Mouse (Mus musculus): ENCODE results near the gene Tgfb3. TPM values are rescaled to one million over a fixed set of nuclear protein-coding genes. Genes with fewer than 3 reads are reported as not detected.

The Tgfb3 gene
- polyA plus RNA-seq, 1 experiment from 2014 or later, result 27.5 TPM

DNA sequence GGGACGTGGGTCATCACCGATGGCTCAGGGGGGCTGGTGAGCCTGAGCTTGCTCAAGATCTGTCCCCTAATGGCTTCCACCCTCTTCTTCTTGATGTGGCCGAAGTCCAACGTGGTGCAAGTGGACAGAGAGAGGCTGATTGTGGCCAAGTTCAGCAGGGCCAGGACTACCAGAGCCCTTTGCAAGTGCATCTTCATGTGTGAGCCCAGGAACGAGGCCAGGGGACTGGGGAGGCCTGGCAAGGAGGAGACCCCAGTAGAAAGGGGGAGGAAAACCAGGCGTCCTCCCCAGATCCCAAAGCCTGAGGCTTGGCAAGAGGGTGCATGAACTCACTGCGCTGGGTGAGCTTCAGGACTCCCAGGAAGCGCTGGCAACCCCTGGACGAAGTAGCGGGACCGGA is 1.1 kb downstream of the Tgfb3 start:
- H3K4me2 ChIP-seq (replicated peaks; ENCODE audit: low read depth, low read length), result peak overlapping the region; percentile 48
- peak overlapping the region; percentile 37 for H3K4me3 ChIP-seq (ENCODE audit: low read depth, low read length)
- no peaks in the 10 kb centered on the region for H3K9me3 ChIP-seq (ENCODE audit: control insufficient read depth, low read depth, low read length)
- H3K27me3 ChIP-seq (ENCODE audit: control insufficient read depth, insufficient read depth, low read length), result no peaks in the 10 kb centered on the region
- H3K36me3 ChIP-seq (ENCODE audit: control insufficient read depth, insufficient read depth, low read length), result no peaks in the 10 kb centered on the region
- H3K4me1 ChIP-seq (ENCODE audit: control insufficient read depth, insufficient read depth, low read length), result peaks cover 10% of the 10 kb centered on the region
- peak overlapping the region; percentile 89 for H3K27ac ChIP-seq (ENCODE audit: low read length)
- peak overlapping the region; percentile 37 for H3K9ac ChIP-seq (replicated peaks; ENCODE audit: low read depth, low read length)
- 20% methylated on average over 11 of the region's 11 CpGs for WGBS
- ATAC-seq (ENCODE audit: insufficient number of reproducible peaks, insufficient read depth, low FRiP score, low read depth), result no peak

DNA sequence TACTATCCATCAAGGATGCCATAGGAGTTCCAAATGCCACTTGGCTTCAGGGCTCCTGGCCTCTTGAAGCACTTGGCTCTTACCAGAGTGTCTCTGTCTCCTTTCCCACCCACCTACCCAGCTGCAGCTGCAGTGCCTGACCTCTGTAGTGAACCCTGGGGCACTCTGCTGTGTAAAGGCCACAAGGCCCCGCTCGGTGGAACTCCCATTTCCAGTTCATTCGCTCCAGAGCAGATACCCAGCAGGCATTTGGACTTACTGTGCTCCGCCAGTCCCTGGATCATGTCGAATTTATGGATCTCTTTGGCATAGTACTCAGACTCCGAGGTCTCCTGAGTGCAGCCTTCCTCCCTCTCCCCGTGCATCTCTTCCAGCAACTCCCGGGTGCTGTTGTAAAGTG is 1.5 kb downstream of the Tgfb3 start:
- no peaks in the 10 kb centered on the region for H3K27me3 ChIP-seq (ENCODE audit: control insufficient read depth, insufficient read depth, low read length)
- peak overlapping the region; percentile 37; the same call in 1 of the 2 replicates for H3K9ac ChIP-seq (replicated peaks; ENCODE audit: low read depth, low read length)
- 23% methylated on average over 8 of the region's 8 CpGs for WGBS
- H3K4me3 ChIP-seq (ENCODE audit: low read depth, low read length), result peak overlapping the region; percentile 37
- H3K9me3 ChIP-seq (ENCODE audit: control insufficient read depth, low read depth, low read length), result no peaks in the 10 kb centered on the region
- peaks cover 10% of the 10 kb centered on the region for H3K4me1 ChIP-seq (ENCODE audit: control insufficient read depth, insufficient read depth, low read length)
- H3K36me3 ChIP-seq (ENCODE audit: control insufficient read depth, insufficient read depth, low read length), result no peaks in the 10 kb centered on the region
- no peak for ATAC-seq (ENCODE audit: insufficient number of reproducible peaks, insufficient read depth, low FRiP score, low read depth)
- peak overlapping the region; percentile 48 for H3K4me2 ChIP-seq (replicated peaks; ENCODE audit: low read depth, low read length)
- H3K27ac ChIP-seq (ENCODE audit: low read length), result peak overlapping the region; percentile 89; the same call in 1 of the 2 replicates

DNA sequence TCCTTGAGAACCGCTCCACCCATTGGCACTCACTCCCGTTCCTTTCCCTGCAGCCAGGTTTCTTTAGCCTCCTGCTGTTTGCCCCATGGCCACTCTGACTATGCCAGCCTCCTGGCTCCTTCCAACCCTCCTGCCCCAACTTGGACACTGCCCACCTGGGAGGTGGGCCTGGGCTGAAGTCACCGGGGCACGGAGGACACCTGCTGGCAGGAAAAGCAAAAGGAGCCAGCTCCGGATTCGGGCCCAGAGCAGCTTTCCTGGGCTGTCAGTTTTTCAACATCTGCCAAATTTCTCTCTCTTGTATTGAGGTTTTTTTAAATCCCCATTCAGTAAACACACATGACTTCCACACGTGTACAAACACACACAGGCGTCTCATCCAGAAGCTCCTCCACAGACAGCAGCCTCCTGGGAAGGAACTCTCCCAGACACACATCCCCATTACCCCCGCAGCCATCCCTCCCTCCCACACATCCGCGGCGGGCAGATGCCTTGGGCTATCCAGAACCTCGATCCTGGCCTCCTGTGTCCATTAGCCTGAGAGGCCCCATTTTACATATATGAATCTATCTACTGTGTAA is 2.4 kb downstream of the Tgfb3 start:
- 11% methylated on average over 13 of the region's 13 CpGs for WGBS
- H3K36me3 ChIP-seq (ENCODE audit: control insufficient read depth, insufficient read depth, low read length), result no peaks in the 10 kb centered on the region
- peak overlapping the region; percentile 37 for H3K4me3 ChIP-seq (ENCODE audit: low read depth, low read length)
- H3K4me2 ChIP-seq (replicated peaks; ENCODE audit: low read depth, low read length), result peak overlapping the region; percentile 48
- peaks cover 10% of the 10 kb centered on the region for H3K4me1 ChIP-seq (ENCODE audit: control insufficient read depth, insufficient read depth, low read length)
- no peak overlapping the region for H3K9ac ChIP-seq (replicated peaks; ENCODE audit: low read depth, low read length)
- no peak for ATAC-seq (ENCODE audit: insufficient number of reproducible peaks, insufficient read depth, low FRiP score, low read depth)
- no peaks in the 10 kb centered on the region for H3K9me3 ChIP-seq (ENCODE audit: control insufficient read depth, low read depth, low read length)
- H3K27ac ChIP-seq (ENCODE audit: low read length), result no peak overlapping the region
- H3K27me3 ChIP-seq (ENCODE audit: control insufficient read depth, insufficient read depth, low read length), result no peaks in the 10 kb centered on the region

DNA sequence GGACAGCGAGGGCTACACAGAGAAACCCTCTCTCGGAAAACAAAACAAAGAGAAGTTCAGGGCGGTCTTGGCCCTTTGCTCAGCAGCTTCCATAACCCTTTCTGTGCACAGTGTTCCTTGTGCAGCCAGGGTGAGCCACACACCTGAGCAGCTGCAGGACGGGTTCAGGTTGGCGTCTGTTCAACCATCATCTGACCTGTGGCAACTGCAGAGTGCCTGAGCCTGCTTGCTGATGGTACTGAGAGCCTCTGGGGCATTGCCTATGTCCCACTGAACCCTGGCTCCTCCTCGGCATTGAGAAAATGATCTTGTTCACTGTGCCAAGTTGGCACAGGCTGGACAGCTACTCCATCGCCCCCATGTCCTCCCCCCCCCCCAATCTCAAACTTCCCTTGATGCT is 3.5 kb downstream of the Tgfb3 start:
- H3K4me3 ChIP-seq (ENCODE audit: low read depth, low read length), result 0 out of 2 replicates have a peak overlapping the region, but pooled peaks have one; percentile 37
- H3K4me1 ChIP-seq (ENCODE audit: control insufficient read depth, insufficient read depth, low read length), result peaks cover 10% of the 10 kb centered on the region
- ATAC-seq (ENCODE audit: insufficient number of reproducible peaks, insufficient read depth, low FRiP score, low read depth), result no peak
- H3K36me3 ChIP-seq (ENCODE audit: control insufficient read depth, insufficient read depth, low read length), result no peaks in the 10 kb centered on the region
- no peak overlapping the region for H3K9ac ChIP-seq (replicated peaks; ENCODE audit: low read depth, low read length)
- H3K27ac ChIP-seq (ENCODE audit: low read length), result no peak overlapping the region
- H3K9me3 ChIP-seq (ENCODE audit: control insufficient read depth, low read depth, low read length), result no peaks in the 10 kb centered on the region
- H3K4me2 ChIP-seq (replicated peaks; ENCODE audit: low read depth, low read length), result 0 out of 2 replicates have a peak overlapping the region, but pooled peaks have one; percentile 7
- 88% methylated on average over 7 of the region's 7 CpGs for WGBS
- no peaks in the 10 kb centered on the region for H3K27me3 ChIP-seq (ENCODE audit: control insufficient read depth, insufficient read depth, low read length)

DNA sequence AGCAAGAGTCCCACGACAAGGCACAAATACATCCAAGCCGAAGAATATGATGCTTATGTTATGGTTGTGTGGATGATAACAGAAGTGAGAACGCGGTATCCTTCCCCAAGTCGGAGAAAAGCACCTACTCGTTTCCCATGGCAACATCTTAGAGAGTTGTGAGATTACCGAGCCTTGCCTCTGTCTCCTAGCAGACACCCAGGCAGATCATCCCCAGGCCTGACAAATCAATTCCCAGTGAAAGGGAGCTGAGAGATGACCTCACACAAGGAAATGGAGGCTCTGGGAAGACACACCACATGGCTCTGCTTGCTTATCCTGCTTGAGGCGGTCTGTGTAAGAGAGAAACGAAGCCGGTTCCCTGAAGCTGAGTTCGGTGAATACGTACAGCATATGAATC is 4.2 kb downstream of the Tgfb3 start:
- WGBS, result 81% methylated on average over 12 of the region's 12 CpGs
- H3K9me3 ChIP-seq (ENCODE audit: control insufficient read depth, low read depth, low read length), result no peaks in the 10 kb centered on the region
- H3K4me3 ChIP-seq (ENCODE audit: low read depth, low read length), result no peak overlapping the region
- no peaks in the 10 kb centered on the region for H3K36me3 ChIP-seq (ENCODE audit: control insufficient read depth, insufficient read depth, low read length)
- no peak overlapping the region for H3K9ac ChIP-seq (replicated peaks; ENCODE audit: low read depth, low read length)
- H3K27me3 ChIP-seq (ENCODE audit: control insufficient read depth, insufficient read depth, low read length), result no peaks in the 10 kb centered on the region
- peaks cover 10% of the 10 kb centered on the region for H3K4me1 ChIP-seq (ENCODE audit: control insufficient read depth, insufficient read depth, low read length)
- H3K27ac ChIP-seq (ENCODE audit: low read length), result no peak overlapping the region
- no peak overlapping the region for H3K4me2 ChIP-seq (replicated peaks; ENCODE audit: low read depth, low read length)
- ATAC-seq (ENCODE audit: insufficient number of reproducible peaks, insufficient read depth, low FRiP score, low read depth), result no peak

DNA sequence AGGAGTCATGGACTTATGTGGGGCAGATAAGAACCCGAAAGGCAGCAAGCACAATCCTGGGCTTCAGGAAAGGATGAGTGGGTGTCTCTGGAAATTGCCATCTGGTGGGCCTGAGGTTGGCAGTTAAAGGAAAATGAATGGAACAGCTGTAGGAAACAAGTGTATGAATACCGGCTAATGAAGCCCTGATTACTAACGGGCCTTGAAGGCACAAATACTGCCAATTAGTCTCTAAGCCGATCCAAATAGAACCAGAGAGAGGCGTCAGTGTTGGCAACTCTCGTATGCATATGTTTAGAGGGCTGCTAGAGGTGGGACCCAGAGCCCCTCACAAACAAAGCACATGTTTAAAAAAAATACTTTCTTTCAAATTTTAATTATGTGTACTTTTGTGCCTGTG is 7.4 kb downstream of the Tgfb3 start:
- peaks cover 4% of the 10 kb centered on the region; the same call in 1 of the 2 replicates for H3K4me1 ChIP-seq (ENCODE audit: control insufficient read depth, insufficient read depth, low read length)
- no peaks in the 10 kb centered on the region for H3K27me3 ChIP-seq (ENCODE audit: control insufficient read depth, insufficient read depth, low read length)

DNA sequence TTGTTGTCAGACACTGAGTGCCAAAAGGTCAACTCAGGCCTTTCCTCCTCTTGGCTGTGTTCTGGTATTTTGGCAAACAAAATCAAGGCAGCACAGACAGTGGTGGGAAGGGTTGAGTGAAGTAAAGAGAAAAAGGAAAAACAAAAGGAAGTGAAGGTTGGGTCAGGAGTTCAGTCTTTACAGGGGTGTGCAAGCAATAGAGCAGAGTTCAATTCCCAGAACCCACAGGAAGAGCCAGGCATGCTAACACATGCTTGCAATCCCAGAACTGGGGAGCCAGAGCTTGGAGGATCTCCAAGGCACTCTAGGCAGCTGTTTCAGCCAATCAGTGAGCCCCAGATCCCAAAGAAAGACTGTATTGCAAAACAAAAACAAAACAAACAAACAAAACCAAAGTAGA is 14.0 kb downstream of the Tgfb3 start:
- Histone ChIP-seq H3K27ac (ENCODE audit: low read length) (no peak overlapping the region), H3K27me3 (ENCODE audit: control insufficient read depth, insufficient read depth, low read length) (no peaks in the 10 kb centered on the region), H3K4me1 (ENCODE audit: control insufficient read depth, insufficient read depth, low read length) (no peaks in the 10 kb centered on the region), H3K4me2 (replicated peaks; ENCODE audit: low read depth, low read length) (no peak overlapping the region), H3K4me3 (ENCODE audit: low read depth, low read length) (no peak overlapping the region), H3K9me3 (ENCODE audit: control insufficient read depth, low read depth, low read length) (no peaks in the 10 kb centered on the region), H3K9ac (replicated peaks; ENCODE audit: low read depth, low read length) (no peak overlapping the region), H3K36me3 (ENCODE audit: control insufficient read depth, insufficient read depth, low read length) (peaks cover 6% of the 10 kb centered on the region)
- ATAC-seq (ENCODE audit: insufficient number of reproducible peaks, insufficient read depth, low FRiP score, low read depth), result no peak

More for the DNA sequence above, 7.4 kb downstream of the Tgfb3 start:
- Histone ChIP-seq H3K4me2 (replicated peaks; ENCODE audit: low read depth, low read length) (no peak overlapping the region), H3K4me3 (ENCODE audit: low read depth, low read length) (no peak overlapping the region), H3K9me3 (ENCODE audit: control insufficient read depth, low read depth, low read length) (no peaks in the 10 kb centered on the region), H3K9ac (replicated peaks; ENCODE audit: low read depth, low read length) (no peak overlapping the region), H3K27ac (ENCODE audit: low read length) (no peak overlapping the region), H3K36me3 (ENCODE audit: control insufficient read depth, insufficient read depth, low read length) (no peaks in the 10 kb centered on the region)
- ATAC-seq (ENCODE audit: insufficient number of reproducible peaks, insufficient read depth, low FRiP score, low read depth), result no peak
- WGBS, result 86% methylated on average over 6 of the region's 6 CpGs

DNA sequence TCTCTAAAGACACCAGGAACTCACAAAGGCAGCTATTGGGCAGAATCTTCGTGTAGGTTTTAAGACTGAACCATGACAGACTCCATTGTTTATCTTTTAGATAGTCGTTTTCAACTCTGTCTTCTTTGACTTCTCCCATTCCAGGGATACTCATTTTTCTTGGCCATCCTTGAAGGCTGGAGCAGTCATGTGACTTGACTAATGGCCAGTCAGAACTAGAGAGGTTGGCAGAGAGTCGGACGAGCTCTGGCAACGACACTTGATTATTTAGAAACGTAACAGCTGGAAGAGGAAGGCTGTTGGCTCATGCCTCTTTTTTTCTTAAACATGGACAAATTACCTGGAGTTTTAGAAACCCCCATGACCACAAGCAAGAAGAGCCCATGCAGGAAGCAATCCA is 19.5 kb downstream of the Tgfb3 start:
- Histone ChIP-seq H3K9me3 (ENCODE audit: control insufficient read depth, low read depth, low read length) (no peaks in the 10 kb centered on the region), H3K27me3 (ENCODE audit: control insufficient read depth, insufficient read depth, low read length) (no peaks in the 10 kb centered on the region), H3K4me1 (ENCODE audit: control insufficient read depth, insufficient read depth, low read length) (no peaks in the 10 kb centered on the region), H3K4me3 (ENCODE audit: low read depth, low read length) (no peak overlapping the region), H3K36me3 (ENCODE audit: control insufficient read depth, insufficient read depth, low read length) (peaks cover 6% of the 10 kb centered on the region), H3K4me2 (replicated peaks; ENCODE audit: low read depth, low read length) (no peak overlapping the region), H3K27ac (ENCODE audit: low read length) (no peak overlapping the region), H3K9ac (replicated peaks; ENCODE audit: low read depth, low read length) (no peak overlapping the region)
- 44% methylated on average over 6 of the region's 6 CpGs for WGBS
- no peak for ATAC-seq (ENCODE audit: insufficient number of reproducible peaks, insufficient read depth, low FRiP score, low read depth)

DNA sequence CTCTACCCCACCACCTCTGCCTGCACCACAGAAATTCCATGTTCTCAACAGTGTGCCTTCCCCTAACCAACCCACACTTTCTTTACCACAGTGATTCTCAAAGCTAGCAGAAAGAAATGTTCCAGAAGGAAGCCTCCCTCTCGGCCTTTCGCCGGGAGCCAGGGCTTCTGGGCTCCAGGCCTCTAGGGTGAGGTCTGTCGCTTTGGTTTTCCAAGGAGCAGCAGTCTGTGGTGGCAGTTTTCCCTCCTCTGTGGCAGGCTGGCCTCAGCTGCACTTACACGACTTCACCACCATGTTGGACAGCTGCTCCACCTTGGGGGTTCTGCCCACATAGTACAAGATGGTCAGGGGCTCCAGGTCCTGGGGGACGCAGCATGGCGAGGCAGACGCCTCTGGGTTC is 21.3 kb downstream of the Tgfb3 start:
- no peaks in the 10 kb centered on the region for H3K9me3 ChIP-seq (ENCODE audit: control insufficient read depth, low read depth, low read length)
- no peak overlapping the region for H3K27ac ChIP-seq (ENCODE audit: low read length)
- H3K36me3 ChIP-seq (ENCODE audit: control insufficient read depth, insufficient read depth, low read length), result peaks cover 5% of the 10 kb centered on the region
- no peak overlapping the region for H3K4me2 ChIP-seq (replicated peaks; ENCODE audit: low read depth, low read length)
- H3K27me3 ChIP-seq (ENCODE audit: control insufficient read depth, insufficient read depth, low read length), result no peaks in the 10 kb centered on the region
- H3K9ac ChIP-seq (replicated peaks; ENCODE audit: low read depth, low read length), result no peak overlapping the region
- 88% methylated on average over 8 of the region's 8 CpGs for WGBS
- ATAC-seq (ENCODE audit: insufficient number of reproducible peaks, insufficient read depth, low FRiP score, low read depth), result no peak
- no peaks in the 10 kb centered on the region for H3K4me1 ChIP-seq (ENCODE audit: control insufficient read depth, insufficient read depth, low read length)
- no peak overlapping the region for H3K4me3 ChIP-seq (ENCODE audit: low read depth, low read length)

Data from stomach, embryonic 14.5 days (tissue).